ENCODE assay signal across 11 mouse cellular contexts in genomic region chr5:64435491-64435890, GRCm38 (mm10).
DNase-seq lines count a peak whose midpoint lies in the region; ATAC-seq and TF ChIP-seq lines count a peak whose summit lies in the region.
"Had no signal": no experiment of that assay in that cellular context is flagged by ENCODE, and none has a peak within 500 bp of the region (broad histone marks: within the 10 kb centered on the region; RNA-seq: fewer than 3 reads in every experiment).

No protein-coding gene starts in this region.

- H3K4me3 ChIP-seq in midbrain, embryonic 11.5 days (ENCODE audit: low read depth, low read length) = no peak overlapping the region
- no peak overlapping the region for H3K4me3 ChIP-seq in midbrain, embryonic 16.5 days (ENCODE audit: low read depth, low read length)
- H3K4me3 ChIP-seq in liver, embryonic 15.5 days (replicated peaks) = peak overlapping the region; percentile 15; the same call in 1 of the 2 replicates
- no peak overlapping the region for H3K4me3 ChIP-seq in stomach, postnatal 0 days (ENCODE audit: low read depth, low read length)
- H3K4me3 ChIP-seq: embryonic facial prominence, embryonic 13.5 days had no signal

- H3K4me1 ChIP-seq in midbrain, embryonic 11.5 days (ENCODE audit: control insufficient read depth, insufficient read depth, low read length) = no peaks in the 10 kb centered on the region
- no peaks in the 10 kb centered on the region for H3K4me1 ChIP-seq in midbrain, embryonic 16.5 days (ENCODE audit: control insufficient read depth, insufficient read depth, low read length)
- peaks cover 87% of the 10 kb centered on the region for H3K4me1 ChIP-seq in liver, embryonic 15.5 days (replicated peaks)
- 0 out of 2 replicates have a peak, but pooled peaks cover 5% of the 10 kb centered on the region for H3K4me1 ChIP-seq in stomach, postnatal 0 days (replicated peaks; ENCODE audit: control insufficient read depth, insufficient read depth)

- 76% methylated on average over 3 of the region's 3 CpGs for WGBS in midbrain, embryonic 11.5 days
- WGBS in midbrain, embryonic 16.5 days = 85% methylated on average over 3 of the region's 3 CpGs
- WGBS in liver, embryonic 15.5 days (ENCODE audit: insufficient replicate concordance) = 8% methylated on average over 3 of the region's 3 CpGs
- 38% methylated on average over 3 of the region's 3 CpGs for WGBS in stomach, postnatal 0 days

- no peaks in the 10 kb centered on the region for H3K36me3 ChIP-seq in midbrain, embryonic 11.5 days (ENCODE audit: control insufficient read depth, insufficient read depth, low read length)
- no peaks in the 10 kb centered on the region for H3K36me3 ChIP-seq in midbrain, embryonic 16.5 days (ENCODE audit: control insufficient read depth, insufficient read depth, low read length)
- no peaks in the 10 kb centered on the region for H3K36me3 ChIP-seq in liver, embryonic 15.5 days (replicated peaks)
- no peaks in the 10 kb centered on the region for H3K36me3 ChIP-seq in stomach, postnatal 0 days (ENCODE audit: control insufficient read depth, insufficient read depth, low read length)
- H3K36me3 ChIP-seq: embryonic facial prominence, embryonic 13.5 days had no signal

- H3K4me2 ChIP-seq in midbrain, embryonic 11.5 days = no peak overlapping the region
- no peak overlapping the region for H3K4me2 ChIP-seq in midbrain, embryonic 16.5 days (ENCODE audit: low read length)
- peak overlapping the region; percentile 62 for H3K4me2 ChIP-seq in liver, embryonic 15.5 days
- H3K4me2 ChIP-seq in stomach, postnatal 0 days (replicated peaks; ENCODE audit: low read depth) = no peak overlapping the region
- H3K4me2 ChIP-seq: embryonic facial prominence, embryonic 13.5 days had no signal

- H3K9ac ChIP-seq in midbrain, embryonic 11.5 days (ENCODE audit: low read length) = no peak overlapping the region
- no peak overlapping the region for H3K9ac ChIP-seq in midbrain, embryonic 16.5 days (ENCODE audit: low read depth, low read length)
- H3K9ac ChIP-seq in liver, embryonic 15.5 days = peak overlapping the region; percentile 28; the same call in 1 of the 2 replicates
- H3K9ac ChIP-seq in stomach, postnatal 0 days (ENCODE audit: low read length) = no peak overlapping the region
- H3K9ac ChIP-seq: embryonic facial prominence, embryonic 13.5 days had no signal

- TF ChIP-seq EP300 in stomach, postnatal 0 days (optimal IDR thresholded peaks at IDR 0.05) = no peak

- no peaks in the 10 kb centered on the region for H3K27me3 ChIP-seq in midbrain, embryonic 11.5 days (ENCODE audit: control insufficient read depth, insufficient read depth, low read length)
- no peaks in the 10 kb centered on the region for H3K27me3 ChIP-seq in midbrain, embryonic 16.5 days (ENCODE audit: control insufficient read depth, insufficient read depth, low read depth, low read length)
- H3K27me3 ChIP-seq in liver, embryonic 15.5 days = no peaks in the 10 kb centered on the region
- H3K27me3 ChIP-seq in stomach, postnatal 0 days (ENCODE audit: control insufficient read depth, insufficient read depth, low read length) = no peaks in the 10 kb centered on the region
- H3K27me3 ChIP-seq: embryonic facial prominence, embryonic 13.5 days had no signal

- no peak overlapping the region for H3K27ac ChIP-seq in midbrain, embryonic 11.5 days (ENCODE audit: low read depth, low read length)
- no peak overlapping the region for H3K27ac ChIP-seq in midbrain, embryonic 16.5 days (ENCODE audit: low read length)
- peak overlapping the region; percentile 95 for H3K27ac ChIP-seq in liver, embryonic 15.5 days (replicated peaks)
- H3K27ac ChIP-seq in stomach, postnatal 0 days (replicated peaks) = peak overlapping the region; percentile 69
- H3K27ac ChIP-seq: embryonic facial prominence, embryonic 13.5 days had no signal

- peak; percentile 67 for DNase-seq in midbrain, embryonic 11.5 days (ENCODE audit: low spot score, missing footprints)
- peak; percentile 58 for DNase-seq in stomach, postnatal 0 days (ENCODE audit: low spot score)
- no peak for DNase-seq in kidney, adult 18-20 months
- DNase-seq in gastrocnemius, postnatal 36 days = no peak
- DNase-seq in right cerebral cortex, postnatal 36 days (ENCODE audit: low spot score in 2 of 2) = no peak
- DNase-seq: cerebellum, adult 2 months; lung, adult 18-20 months had no signal

- intact Hi-C loops in gastrocnemius, postnatal 36 days (cut with DNase I) = no loop called here

- TF ChIP-seq CTCF in stomach, postnatal 0 days (IDR thresholded peaks at IDR 0.05; ENCODE audit: low read depth) = no peak

- no peak for ATAC-seq in midbrain, embryonic 11.5 days (ENCODE audit: low FRiP score)
- no peak for ATAC-seq in midbrain, embryonic 16.5 days
- peak; percentile 94 for ATAC-seq in erythroblast, adult 5-6 weeks (replicated peaks; ENCODE audit: low FRiP score, poor library complexity, severe bottlenecking)
- ATAC-seq in liver, embryonic 15.5 days (ENCODE audit: insufficient read depth) = peak; percentile 100
- no peak for ATAC-seq in stomach, postnatal 0 days (ENCODE audit: low FRiP score, low TSS enrichment)

- no peaks in the 10 kb centered on the region for H3K9me3 ChIP-seq in midbrain, embryonic 11.5 days (ENCODE audit: control insufficient read depth, low read length)
- H3K9me3 ChIP-seq in midbrain, embryonic 16.5 days (replicated peaks; ENCODE audit: control insufficient read depth, low read length, poor library complexity, severe bottlenecking) = no peaks in the 10 kb centered on the region
- H3K9me3 ChIP-seq in liver, embryonic 15.5 days (replicated peaks) = no peaks in the 10 kb centered on the region
- H3K9me3 ChIP-seq in stomach, postnatal 0 days (ENCODE audit: control insufficient read depth, low read length) = no peaks in the 10 kb centered on the region
- H3K9me3 ChIP-seq: embryonic facial prominence, embryonic 13.5 days had no signal

Comparison
In these comparisons a context has a peak if more than half of its experiments do, and no peak if none do; other contexts are left out.
1. ATAC-seq: peak in erythroblast, adult 5-6 weeks (single experiment) and liver, embryonic 15.5 days (single experiment); none in midbrain, embryonic 11.5 days (single experiment), midbrain, embryonic 16.5 days (single experiment) and stomach, postnatal 0 days (single experiment).
2. DNase-seq: peak in midbrain, embryonic 11.5 days (single experiment) and stomach, postnatal 0 days (single experiment); none in kidney, adult 18-20 months (single experiment), gastrocnemius, postnatal 36 days (0 of 2) and right cerebral cortex, postnatal 36 days (0 of 2).
3. H3K27ac ChIP-seq: peak in liver, embryonic 15.5 days (single experiment) and stomach, postnatal 0 days (single experiment); none in midbrain, embryonic 11.5 days (single experiment) and midbrain, embryonic 16.5 days (single experiment).